Mouse (Mus musculus) gastrocnemius, postnatal 36 days (tissue): ENCODE measurements around the gene Ahnak. TPM values are rescaled to one million over a fixed set of nuclear protein-coding genes. Genes with fewer than 3 reads are reported as not detected.
A peak's percentile ranks its signal among the peaks of the same experiment; 100 is the strongest.

Experiments
- DNase-seq, 2 experiments: peaks; one replicate each; pipeline ENCODE4 v3.0.0; 2022
- intact Hi-C: fragments of 180-260 bp; cut with DNase I; formaldehyde crosslinking; loops from one replicate; pipeline ENCODE4 v1.15.1; 2025
- total RNA-seq, 2 experiments: library from RNA; stranded (reverse); gene quantifications; 2 replicates each; pipeline ENCODE4 v1.2.3; 2021

The Ahnak gene
- total RNA-seq, 2 experiments from 2014 or later = 171 to 208 TPM

- DNase-seq = no peak
- intact Hi-C loops = no loop called here
Measured at GRCm38 (mm10) chr19:9058331-9058884, 69.3 kb downstream of the Ahnak start.

GRCm38 (mm10) chr19:9058944-9059343 lies 69.9 kb downstream of the Ahnak start:
- DNase-seq = no peak
- intact Hi-C loops = no loop called here

GRCm38 (mm10) chr19:9059391-9059790 lies 70.3 kb downstream of the Ahnak start:
- intact Hi-C loops = no loop called here
- no peak for DNase-seq

- intact Hi-C loops = no loop called here
- no peak for DNase-seq
Measured at GRCm38 (mm10) chr19:9060103-9060502, 71.0 kb downstream of the Ahnak start.

GRCm38 (mm10) chr19:9061221-9061893 lies 72.3 kb downstream of the Ahnak start:
- no peak for DNase-seq
- intact Hi-C loops = no loop called here

- intact Hi-C loops = no loop called here
Measured at GRCm38 (mm10) chr19:9062822-9063221, 73.7 kb downstream of the Ahnak start.

GRCm38 (mm10) chr19:9063831-9064230 lies 74.7 kb downstream of the Ahnak start:
- intact Hi-C loops = no loop called here

More at GRCm38 (mm10) chr19:9062822-9063221, 73.7 kb downstream of the Ahnak start:
- no peak for DNase-seq

GRCm38 (mm10) chr19:9065621-9066561 lies 76.8 kb downstream of the Ahnak start:
- no peak for DNase-seq
- intact Hi-C loops = no loop called here

More at GRCm38 (mm10) chr19:9063831-9064230, 74.7 kb downstream of the Ahnak start:
- DNase-seq = no peak

- no peak for DNase-seq
- intact Hi-C loops = no loop called here
Measured at GRCm38 (mm10) chr19:9067292-9067691, 78.2 kb downstream of the Ahnak start.

- intact Hi-C loops = no loop called here
Measured at GRCm38 (mm10) chr19:9069687-9070307, 80.7 kb downstream of the Ahnak start.

GRCm38 (mm10) chr19:9070316-9070715 lies 81.2 kb downstream of the Ahnak start:
- intact Hi-C loops = no loop called here
- DNase-seq = no peak

More at GRCm38 (mm10) chr19:9069687-9070307, 80.7 kb downstream of the Ahnak start:
- no peak for DNase-seq

GRCm38 (mm10) chr19:9071456-9072156 lies 82.5 kb downstream of the Ahnak start:
- DNase-seq = peak; percentile 43 to 75
- intact Hi-C loops = no loop called here

- intact Hi-C loops = no loop called here
- no peak for DNase-seq
Measured at GRCm38 (mm10) chr19:9072157-9072530, 83.1 kb downstream of the Ahnak start.

- DNase-seq = no peak
- intact Hi-C loops = no loop called here
Measured at GRCm38 (mm10) chr19:9073776-9074411, 84.8 kb downstream of the Ahnak start.

GRCm38 (mm10) chr19:9074424-9074823 lies 85.3 kb downstream of the Ahnak start:
- DNase-seq = no peak
- intact Hi-C loops = no loop called here

GRCm38 (mm10) chr19:9075558-9075957 lies 86.5 kb downstream of the Ahnak start:
- no peak for DNase-seq
- intact Hi-C loops = no loop called here

- no peak for DNase-seq
- intact Hi-C loops = no loop called here
Measured at GRCm38 (mm10) chr19:9076035-9076434, 87.0 kb downstream of the Ahnak start.

GRCm38 (mm10) chr19:9076982-9077660 lies 88.0 kb downstream of the Ahnak start:
- intact Hi-C loops = no loop called here

GRCm38 (mm10) chr19:9079916-9080315 lies 90.8 kb downstream of the Ahnak start:
- DNase-seq = no peak
- intact Hi-C loops = loop anchor here (5.0 kb wide), 1 partner anchor 88 kb away; no protein-coding TSS in a partner anchor

More at GRCm38 (mm10) chr19:9076982-9077660, 88.0 kb downstream of the Ahnak start:
- DNase-seq = no peak
